Mouse (Mus musculus): Measurements from ENCODE around the gene Clec4g. TPM values are rescaled to one million over a fixed set of nuclear protein-coding genes. Genes with fewer than 3 reads are reported as not detected.

The Clec4g gene
- polyA plus RNA-seq, 1 experiment from 2014 or later: not detected

DNA sequence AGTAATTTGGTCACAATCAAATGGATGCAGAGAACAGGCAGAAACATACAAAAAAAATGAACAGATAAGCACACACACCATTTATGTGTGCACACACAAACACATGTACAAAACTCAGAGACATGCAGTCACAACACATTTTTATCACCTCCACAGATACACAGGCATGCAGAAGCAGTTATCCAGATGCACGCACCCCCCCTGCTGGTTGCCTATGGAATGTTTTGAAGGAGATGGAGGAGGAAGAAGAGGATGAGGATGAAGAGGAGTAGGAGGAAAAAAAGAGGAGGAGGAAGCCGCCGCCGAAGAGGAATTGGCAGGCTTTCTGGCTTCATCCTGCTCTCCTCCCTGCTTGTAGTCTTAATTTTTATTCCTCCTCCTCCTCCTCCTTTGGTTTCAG lies 14.7 kb downstream of the Clec4g start:
- Histone ChIP-seq H3K9me3 (no peaks in the 10 kb centered on the region), H3K4me3 (no peak overlapping the region), H3K9ac (no peak overlapping the region), H3K36me3 (no peaks in the 10 kb centered on the region), H3K27ac (replicated peaks) (no peak overlapping the region), H3K4me2 (no peak overlapping the region), H3K4me1 (replicated peaks) (no peaks in the 10 kb centered on the region), H3K27me3 (no peaks in the 10 kb centered on the region)
- no peak for ATAC-seq (ENCODE audit: low read depth)
- WGBS: 59% methylated on average over 4 of the region's 4 CpGs

DNA sequence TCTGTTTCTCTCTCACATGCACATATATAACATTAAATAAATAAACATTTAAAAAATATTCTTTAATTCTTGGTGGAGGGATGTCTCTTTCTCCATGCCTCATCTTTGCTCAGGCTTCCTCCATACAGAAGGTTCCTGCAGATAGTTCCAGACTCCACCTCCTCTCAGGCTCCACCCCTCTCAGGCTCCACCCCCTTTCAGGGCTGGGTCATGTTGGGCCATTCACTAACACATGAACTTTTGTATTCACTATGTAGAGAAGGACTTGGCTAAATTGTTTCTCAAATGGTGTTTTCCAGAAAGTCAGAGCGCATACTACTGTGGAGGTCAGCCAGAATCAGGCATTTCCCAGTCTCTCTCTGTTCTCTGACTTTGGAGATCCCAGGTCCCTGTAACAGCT lies 19.0 kb downstream of the Clec4g start:
- Histone ChIP-seq H3K9me3 (no peaks in the 10 kb centered on the region), H3K4me3 (no peak overlapping the region), H3K27me3 (no peaks in the 10 kb centered on the region), H3K9ac (no peak overlapping the region), H3K36me3 (no peaks in the 10 kb centered on the region), H3K4me2 (no peak overlapping the region), H3K27ac (replicated peaks) (no peak overlapping the region), H3K4me1 (replicated peaks) (no peaks in the 10 kb centered on the region)
- no peak for ATAC-seq (ENCODE audit: low read depth)
- WGBS: 97% methylated on average over 1 of the region's 1 CpGs

- Histone ChIP-seq H3K9me3 (no peaks in the 10 kb centered on the region), H3K36me3 (no peaks in the 10 kb centered on the region), H3K4me2 (no peak within 1 kb of the TSS), H3K9ac (no peak within 1 kb of the TSS), H3K27me3 (no peaks in the 10 kb centered on the region), H3K4me3 (no peak within 1 kb of the TSS), H3K27ac (replicated peaks) (no peak within 1 kb of the TSS), H3K4me1 (replicated peaks) (no peaks in the 10 kb centered on the region)
- no peak for ATAC-seq (ENCODE audit: low read depth)
- 85% methylated on average over 3 of the region's 3 CpGs for WGBS
These were observed 26.3 kb downstream of the Clec4g start, which contains the start of gene Fcer2a for GRCm38 (mm10) chr8:3694121-3694520. Fcer2a (minus strand) TSS chr8:3694175.

DNA sequence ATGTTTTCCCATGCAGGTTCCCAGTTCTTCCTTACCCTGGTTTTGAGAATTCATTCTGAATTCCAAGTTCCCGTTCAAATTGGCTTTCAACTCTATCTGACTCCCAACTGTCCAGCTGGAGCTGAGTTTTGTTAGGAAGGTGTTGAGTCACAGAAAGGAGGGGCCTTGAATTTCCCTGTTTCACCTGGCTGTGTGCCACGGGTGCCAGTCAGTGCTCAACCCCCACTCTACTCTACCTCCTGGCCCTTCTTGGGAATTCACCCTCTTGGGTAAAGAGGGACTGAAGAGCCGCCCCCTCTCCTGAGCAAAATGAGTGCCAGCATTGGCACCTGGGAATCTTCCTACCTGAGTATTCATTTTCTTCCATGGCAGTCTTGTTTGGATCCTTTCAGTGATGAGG lies 29.7 kb downstream of the Clec4g start:
- Histone ChIP-seq H3K9me3 (no peaks in the 10 kb centered on the region), H3K4me3 (no peak overlapping the region), H3K27me3 (no peaks in the 10 kb centered on the region), H3K36me3 (no peaks in the 10 kb centered on the region), H3K4me1 (replicated peaks) (no peaks in the 10 kb centered on the region), H3K27ac (replicated peaks) (no peak overlapping the region), H3K9ac (no peak overlapping the region), H3K4me2 (no peak overlapping the region)
- 77% methylated on average over 3 of the region's 3 CpGs for WGBS
- ATAC-seq (ENCODE audit: low read depth): no peak

GRCm38 (mm10) chr8:3687537-3687936 lies 32.9 kb downstream of the Clec4g start:
- H3K27ac ChIP-seq (replicated peaks): no peak overlapping the region
- no peaks in the 10 kb centered on the region for H3K9me3 ChIP-seq
- H3K27me3 ChIP-seq: no peaks in the 10 kb centered on the region
- H3K4me2 ChIP-seq: no peak overlapping the region
- H3K9ac ChIP-seq: no peak overlapping the region
- no peak for ATAC-seq (ENCODE audit: low read depth)
- 83% methylated on average over 6 of the region's 6 CpGs for WGBS
- peaks cover 11% of the 10 kb centered on the region; the same call in 1 of the 2 replicates for H3K36me3 ChIP-seq
- H3K4me1 ChIP-seq (replicated peaks): no peaks in the 10 kb centered on the region
- no peak overlapping the region for H3K4me3 ChIP-seq

GRCm38 (mm10) chr8:3685422-3685821 lies 35.0 kb downstream of the Clec4g start:
- Histone ChIP-seq H3K9ac (no peak overlapping the region), H3K9me3 (no peaks in the 10 kb centered on the region), H3K27me3 (no peaks in the 10 kb centered on the region), H3K4me3 (no peak overlapping the region), H3K4me1 (replicated peaks) (no peaks in the 10 kb centered on the region; the same call in 1 of the 2 replicates), H3K4me2 (no peak overlapping the region), H3K27ac (replicated peaks) (no peak overlapping the region), H3K36me3 (peaks cover 31% of the 10 kb centered on the region)
- ATAC-seq (ENCODE audit: low read depth): no peak
- WGBS: 70% methylated on average over 5 of the region's 5 CpGs

- no peak overlapping the region for H3K4me2 ChIP-seq
- peaks cover 40% of the 10 kb centered on the region for H3K36me3 ChIP-seq
- no peaks in the 10 kb centered on the region for H3K27me3 ChIP-seq
- H3K9ac ChIP-seq: no peak overlapping the region
- no peak overlapping the region for H3K27ac ChIP-seq (replicated peaks)
- ATAC-seq (ENCODE audit: low read depth): no peak
- no peaks in the 10 kb centered on the region for H3K9me3 ChIP-seq
- H3K4me1 ChIP-seq (replicated peaks): no peaks in the 10 kb centered on the region; the same call in 1 of the 2 replicates
- H3K4me3 ChIP-seq: no peak overlapping the region
These were observed 35.9 kb downstream of the Clec4g start for GRCm38 (mm10) chr8:3684530-3684929.

- H3K4me1 ChIP-seq (replicated peaks): peaks cover under 1% of the 10 kb centered on the region; the same call in 1 of the 2 replicates
- no peak overlapping the region for H3K9ac ChIP-seq
- no peak overlapping the region for H3K27ac ChIP-seq (replicated peaks)
- ATAC-seq (ENCODE audit: low read depth): no peak
- H3K36me3 ChIP-seq: peaks cover 49% of the 10 kb centered on the region
- WGBS: 82% methylated on average over 6 of the region's 6 CpGs
- no peak overlapping the region for H3K4me3 ChIP-seq
- H3K9me3 ChIP-seq: no peaks in the 10 kb centered on the region
- H3K27me3 ChIP-seq: no peaks in the 10 kb centered on the region
- no peak overlapping the region for H3K4me2 ChIP-seq
These were observed 36.9 kb downstream of the Clec4g start for GRCm38 (mm10) chr8:3683408-3684176.

GRCm38 (mm10) chr8:3682435-3682834 lies 38.0 kb downstream of the Clec4g start:
- no peak overlapping the region for H3K4me3 ChIP-seq
- peaks cover 50% of the 10 kb centered on the region for H3K36me3 ChIP-seq
- WGBS: 89% methylated on average over 5 of the region's 5 CpGs
- H3K27me3 ChIP-seq: no peaks in the 10 kb centered on the region
- H3K4me1 ChIP-seq (replicated peaks): peaks cover 12% of the 10 kb centered on the region
- H3K27ac ChIP-seq (replicated peaks): no peak overlapping the region
- ATAC-seq (ENCODE audit: low read depth): no peak
- no peak overlapping the region for H3K4me2 ChIP-seq
- no peaks in the 10 kb centered on the region for H3K9me3 ChIP-seq
- H3K9ac ChIP-seq: no peak overlapping the region

DNA sequence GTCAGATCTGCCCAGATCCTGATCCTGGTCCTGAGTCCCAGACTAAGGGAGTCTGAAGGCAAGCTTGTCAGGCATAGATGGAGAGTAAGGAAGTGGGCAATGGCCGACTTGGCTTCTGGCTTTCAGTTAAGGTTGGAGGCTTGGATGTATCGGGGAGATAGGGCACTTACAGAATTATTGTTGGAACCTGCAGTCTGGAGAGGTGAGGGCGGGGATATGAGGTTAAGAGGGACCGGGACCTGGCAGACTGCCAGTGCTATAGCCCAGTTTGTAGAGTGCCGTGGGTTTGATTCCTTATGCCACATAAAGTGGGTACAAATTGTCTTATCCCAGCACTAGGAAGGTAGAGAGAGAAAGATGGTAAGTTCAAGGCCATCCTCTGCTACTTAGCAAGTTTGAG lies 40.8 kb downstream of the Clec4g start:
- Histone ChIP-seq H3K9ac (no peak overlapping the region), H3K4me1 (replicated peaks) (peaks cover 17% of the 10 kb centered on the region), H3K27me3 (no peaks in the 10 kb centered on the region), H3K9me3 (no peaks in the 10 kb centered on the region), H3K27ac (replicated peaks) (no peak overlapping the region), H3K4me3 (no peak overlapping the region), H3K36me3 (peaks cover 50% of the 10 kb centered on the region), H3K4me2 (no peak overlapping the region)
- WGBS: 92% methylated on average over 5 of the region's 5 CpGs
- ATAC-seq (ENCODE audit: low read depth): no peak

DNA sequence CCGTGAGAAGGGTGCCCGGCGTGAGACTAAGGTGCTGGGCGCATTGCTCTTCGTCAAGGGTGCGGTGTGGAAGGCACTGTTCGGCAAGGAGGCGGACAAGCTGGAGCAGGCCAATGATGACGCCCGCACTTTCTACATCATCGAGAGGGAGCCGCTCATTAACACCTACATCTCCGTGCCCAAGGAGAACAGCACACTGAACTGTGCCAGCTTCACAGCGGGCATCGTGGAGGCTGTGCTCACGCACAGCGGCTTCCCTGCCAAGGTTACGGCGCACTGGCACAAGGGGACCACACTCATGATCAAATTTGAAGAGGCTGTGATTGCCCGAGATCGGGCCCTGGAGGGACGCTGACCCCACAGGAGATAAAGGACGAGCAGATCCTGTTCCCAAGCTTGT lies 41.2 kb downstream of the Clec4g start:
- no peak overlapping the region for H3K4me2 ChIP-seq
- H3K27me3 ChIP-seq: no peaks in the 10 kb centered on the region
- no peak overlapping the region for H3K27ac ChIP-seq (replicated peaks)
- H3K36me3 ChIP-seq: peaks cover 50% of the 10 kb centered on the region
- H3K4me1 ChIP-seq (replicated peaks): peaks cover 17% of the 10 kb centered on the region
- ATAC-seq (ENCODE audit: low read depth): no peak
- H3K9me3 ChIP-seq: no peaks in the 10 kb centered on the region
- 96% methylated on average over 23 of the region's 23 CpGs for WGBS
- no peak overlapping the region for H3K9ac ChIP-seq
- H3K4me3 ChIP-seq: no peak overlapping the region

- ATAC-seq (ENCODE audit: low read depth): no peak
These were observed 41.6 kb downstream of the Clec4g start for GRCm38 (mm10) chr8:3678831-3679230.

More at GRCm38 (mm10) chr8:3678831-3679230, 41.6 kb downstream of the Clec4g start:
- H3K27me3 ChIP-seq: no peaks in the 10 kb centered on the region
- H3K36me3 ChIP-seq: peaks cover 50% of the 10 kb centered on the region
- H3K4me3 ChIP-seq: no peak overlapping the region
- no peak overlapping the region for H3K9ac ChIP-seq
- no peaks in the 10 kb centered on the region for H3K9me3 ChIP-seq
- no peak overlapping the region for H3K4me2 ChIP-seq
- H3K27ac ChIP-seq (replicated peaks): no peak overlapping the region
- H3K4me1 ChIP-seq (replicated peaks): peaks cover 17% of the 10 kb centered on the region
- WGBS: 97% methylated on average over 23 of the region's 23 CpGs
